Mouse (Mus musculus) lung, adult 18-20 months (tissue): ENCODE results near the gene Ccdc24.

Experiments
- DNase-seq, 2 experiments: peaks; one replicate each; pipeline ENCODE4 v3.0.0; 2022; ENCODE audit warnings: mixed read lengths in 2 of 2

The Ccdc24 gene

GRCm38 (mm10) chr4:117872471-117872886 lies at the start of gene Ccdc24:
Gene Ccdc24, minus strand, starts transcription at chr4:117872557.
- peak; percentile 37 to 44 for DNase-seq

DNA sequence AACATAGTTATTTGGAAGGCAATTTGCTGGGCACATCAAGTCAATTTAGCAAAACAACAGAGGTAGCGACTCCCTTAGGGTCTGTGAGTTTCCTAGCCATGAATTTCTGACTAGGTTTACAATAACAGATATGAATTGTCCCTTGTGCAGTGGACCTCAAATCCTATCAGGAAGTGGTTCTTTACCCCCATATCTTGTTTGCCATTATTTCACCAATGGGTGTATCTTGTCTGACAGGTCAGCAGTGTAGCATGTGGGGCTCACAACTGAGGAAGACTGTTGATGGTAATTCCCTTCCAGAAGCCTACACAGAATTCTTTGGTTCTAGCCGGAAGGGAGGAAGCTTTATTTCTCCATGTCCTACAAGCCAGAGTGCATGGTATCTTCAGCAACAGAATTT lies 49.0 kb upstream of the Ccdc24 start:
- DNase-seq: no peak

- DNase-seq: no peak
Measured at GRCm38 (mm10) chr4:117918762-117919161, 46.4 kb upstream of the Ccdc24 start.

- DNase-seq: no peak
Measured at GRCm38 (mm10) chr4:117918261-117918660, 45.9 kb upstream of the Ccdc24 start.

DNA sequence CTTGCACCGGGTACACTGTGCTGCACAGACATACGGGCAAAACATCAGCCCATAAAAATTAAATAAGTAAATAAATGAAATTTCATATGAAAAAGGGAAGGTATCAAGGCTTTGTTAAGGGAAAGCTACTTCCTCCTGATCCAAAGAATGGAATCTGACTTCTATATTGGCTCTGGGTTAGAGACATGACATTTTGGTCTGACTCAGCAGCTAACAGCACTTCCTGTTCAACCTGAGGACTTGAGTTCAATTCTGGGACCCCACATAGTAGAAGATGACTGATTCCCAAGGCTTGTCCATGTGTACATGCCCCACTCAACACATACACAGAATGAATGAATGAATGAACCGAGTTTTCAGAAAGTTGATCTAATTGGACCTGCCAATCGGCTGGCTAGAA lies 45.5 kb upstream of the Ccdc24 start:
- DNase-seq: no peak

GRCm38 (mm10) chr4:117917402-117917801 lies 45.0 kb upstream of the Ccdc24 start:
- DNase-seq: no peak

- DNase-seq: no peak
Measured at GRCm38 (mm10) chr4:117916386-117916785, 44.0 kb upstream of the Ccdc24 start.

- no peak for DNase-seq
Measured at GRCm38 (mm10) chr4:117915489-117916105, 43.2 kb upstream of the Ccdc24 start.

DNA sequence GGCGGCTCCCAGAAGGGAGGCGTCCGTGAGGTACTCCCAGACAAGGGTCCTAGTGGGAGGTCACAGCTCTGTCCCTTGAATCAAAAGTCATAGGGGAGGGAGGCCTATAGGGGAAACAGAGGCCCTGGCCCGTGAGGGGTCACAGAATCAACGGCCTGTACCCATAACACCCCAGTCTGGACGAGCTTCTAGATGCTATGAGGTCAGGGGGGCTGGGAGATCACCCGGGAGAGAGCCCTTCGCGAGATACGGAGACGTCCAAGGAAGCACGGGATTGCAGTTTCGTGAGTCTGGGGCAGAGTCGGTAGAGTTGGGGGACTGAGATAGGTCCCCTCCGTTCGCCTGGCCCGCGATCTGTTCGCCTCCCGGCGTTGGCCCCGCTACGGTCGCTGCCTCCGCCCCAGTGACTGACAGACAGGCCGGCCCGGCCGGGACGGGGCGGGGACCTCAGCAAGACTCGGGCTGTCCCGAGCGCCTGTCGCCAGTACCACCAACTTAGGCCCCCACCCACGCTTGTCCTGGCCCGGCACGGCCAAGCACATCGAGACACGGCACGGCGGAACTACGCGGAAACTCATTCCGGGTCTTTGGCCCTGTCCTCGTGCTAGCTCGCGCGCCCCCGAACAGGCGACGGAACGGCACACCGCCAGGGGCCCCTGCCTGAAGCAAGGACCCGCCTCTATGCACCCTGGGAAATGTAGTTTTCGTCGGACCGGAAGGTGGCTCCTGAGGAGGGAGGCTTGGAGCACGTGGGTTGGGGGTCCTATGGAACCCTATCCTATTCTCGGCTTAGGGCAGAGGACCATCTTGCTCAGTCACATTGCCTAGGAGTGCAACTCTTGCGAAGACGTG lies 42.5 kb upstream of the Ccdc24 start, which contains the start of gene Ipo13:
Gene Ipo13 (minus strand): TSS at position 409 of the 852 bp plus-strand sequence.
- peak; percentile 92 to 94 for DNase-seq

GRCm38 (mm10) chr4:117914031-117914430 lies 41.7 kb upstream of the Ccdc24 start:
- no peak for DNase-seq

GRCm38 (mm10) chr4:117913421-117913820 lies 41.1 kb upstream of the Ccdc24 start:
- DNase-seq: peak; percentile 75 to 78

- DNase-seq: no peak
Measured at GRCm38 (mm10) chr4:117912685-117913273, 40.4 kb upstream of the Ccdc24 start.

GRCm38 (mm10) chr4:117912131-117912561 lies 39.8 kb upstream of the Ccdc24 start:
- no peak for DNase-seq

GRCm38 (mm10) chr4:117908834-117909453 lies 36.6 kb upstream of the Ccdc24 start:
- no peak for DNase-seq

DNA sequence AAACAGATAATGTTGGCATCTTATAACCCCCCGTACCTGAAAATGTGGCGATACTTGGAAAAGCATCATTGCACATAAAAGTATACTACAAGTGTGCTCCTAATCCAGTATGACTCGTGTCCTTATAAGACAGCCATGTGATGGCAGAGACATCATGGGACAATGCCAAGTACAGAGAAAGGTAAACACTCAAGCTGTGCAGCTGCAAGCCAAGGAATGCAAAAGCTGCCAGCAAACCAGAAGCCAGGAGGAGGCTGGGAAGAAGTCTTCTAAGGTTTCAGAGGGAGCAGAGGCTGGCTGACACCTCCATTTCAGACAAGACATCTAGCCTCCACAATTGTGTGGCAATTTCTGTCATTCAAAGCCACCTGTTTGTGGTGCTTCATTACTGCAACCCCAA lies 33.8 kb upstream of the Ccdc24 start:
- peak; percentile 78 to 87 for DNase-seq

DNA sequence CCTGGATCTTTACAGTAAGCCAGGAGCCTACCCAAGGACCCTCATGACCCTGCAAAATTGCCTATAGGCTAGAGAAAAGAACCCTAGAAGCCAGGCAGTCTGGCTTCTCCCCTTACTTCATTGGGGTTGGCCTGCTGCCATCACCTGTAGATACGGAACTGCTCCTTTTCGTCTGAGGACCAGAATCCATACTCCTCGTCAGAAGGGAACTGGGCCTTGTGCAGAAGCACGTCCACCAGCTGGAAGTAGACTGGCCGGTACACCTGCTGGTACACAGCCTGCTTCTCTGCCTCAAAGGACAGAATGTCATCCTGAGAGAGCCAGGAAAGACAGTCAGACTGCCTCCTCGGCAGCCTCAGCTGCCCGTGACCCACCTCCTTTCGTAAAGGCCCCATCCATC lies 32.4 kb upstream of the Ccdc24 start:
- DNase-seq: no peak

DNA sequence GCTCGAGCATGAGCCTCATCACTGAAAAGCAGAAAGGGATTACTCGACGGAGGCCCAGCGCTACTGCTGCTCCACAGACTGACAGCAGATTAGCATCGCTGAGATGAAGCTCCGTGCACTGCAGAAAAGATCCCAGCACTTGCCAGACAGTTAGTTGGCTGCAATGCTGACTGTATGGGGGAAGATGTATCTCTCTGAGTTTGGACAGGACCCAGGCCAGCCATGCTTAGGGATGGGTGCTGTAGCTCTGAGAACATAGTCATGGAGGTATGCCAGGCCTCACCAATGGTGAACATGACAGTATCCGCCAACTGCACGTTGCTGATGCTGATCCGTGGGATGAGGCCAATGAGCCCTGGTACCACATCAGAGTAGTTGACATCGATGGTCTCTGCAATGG lies 31.7 kb upstream of the Ccdc24 start:
- DNase-seq: no peak

GRCm38 (mm10) chr4:117898111-117898510 lies 25.8 kb upstream of the Ccdc24 start:
- DNase-seq: peak; percentile 62 to 67

DNA sequence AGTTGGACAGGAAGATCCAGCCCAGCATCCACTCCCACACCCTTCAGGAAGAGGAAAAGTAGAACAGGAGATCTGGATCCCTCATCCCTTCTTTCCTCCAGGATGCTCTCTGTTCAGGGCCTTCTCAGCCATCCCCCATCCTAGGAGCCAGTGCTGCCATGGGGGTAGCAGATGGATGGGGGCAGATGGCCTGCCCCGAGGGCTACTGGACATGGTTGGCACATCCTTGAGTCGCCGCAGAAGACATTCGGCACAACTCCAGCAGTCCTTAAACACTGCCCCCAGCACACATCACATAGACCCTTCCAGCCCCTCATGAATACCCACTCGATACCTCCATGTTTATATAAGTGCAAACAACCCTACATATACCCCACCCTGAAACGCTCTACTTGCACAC lies 23.7 kb upstream of the Ccdc24 start:
- no peak for DNase-seq

DNA sequence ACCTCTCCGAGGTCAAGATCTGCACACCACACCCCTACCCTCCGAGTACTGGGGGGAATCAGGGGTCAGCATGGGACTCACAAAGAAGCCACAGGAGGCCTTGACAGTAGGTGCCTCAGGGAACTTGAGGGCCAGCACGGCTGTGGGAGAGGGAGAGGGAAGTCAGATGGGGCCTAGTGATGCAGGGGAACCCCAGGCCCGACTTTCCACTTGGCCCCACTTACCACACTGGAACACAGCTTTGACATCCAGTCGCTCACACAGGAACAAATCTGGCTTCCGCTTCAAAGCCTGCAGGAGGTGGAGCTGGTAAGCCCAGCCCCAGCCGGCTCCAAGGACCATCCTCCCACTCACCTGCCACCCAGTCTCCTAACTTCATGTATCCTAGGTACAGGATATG lies 23.0 kb upstream of the Ccdc24 start:
- DNase-seq: no peak

GRCm38 (mm10) chr4:117894601-117895000 lies 22.2 kb upstream of the Ccdc24 start:
- no peak for DNase-seq

GRCm38 (mm10) chr4:117893376-117893775 lies 21.0 kb upstream of the Ccdc24 start:
- peak; percentile 28 to 41 for DNase-seq

DNA sequence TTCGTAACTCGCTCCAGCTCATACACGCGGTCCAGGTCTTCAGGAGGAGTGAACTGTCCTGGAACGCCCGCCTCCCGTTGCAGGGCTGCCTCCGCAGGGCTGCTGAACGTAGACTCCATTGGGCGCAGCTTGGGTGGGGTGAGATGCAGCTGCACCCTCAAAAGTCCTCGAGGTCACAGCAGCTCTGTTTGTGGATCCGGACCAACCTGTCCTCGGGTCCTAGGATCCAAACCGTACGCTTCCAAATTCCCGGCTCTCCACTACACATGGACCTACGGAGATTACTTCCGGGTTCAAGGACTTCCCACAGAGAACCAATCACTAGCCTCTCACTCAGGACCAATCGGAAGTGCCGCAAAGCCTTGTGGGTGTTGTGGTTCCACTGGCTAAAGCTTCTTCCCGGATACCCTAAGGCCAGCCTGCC lies 19.4 kb upstream of the Ccdc24 start, which contains the start of gene Dph2:
Gene Dph2 (minus strand): TSS at position 295 of the 424 bp plus-strand sequence.
- DNase-seq: peak; percentile 87 to 90
